Mouse (Mus musculus) thymus, postnatal 10 days (tissue): ENCODE results near the gene Tanc1.

Experiments
- DNase-seq, 2 experiments: peaks; one replicate each; pipeline ENCODE4 v3.0.0; 2021; ENCODE audit warnings: low spot score in 2 of 2

The Tanc1 gene

GRCm38 (mm10) chr2:59651801-59652200 lies 40.0 kb downstream of the Tanc1 start:
- no peak for DNase-seq

GRCm38 (mm10) chr2:59652702-59653101 lies 40.9 kb downstream of the Tanc1 start:
- DNase-seq: no peak

- DNase-seq: no peak
Measured at GRCm38 (mm10) chr2:59653306-59654165, 41.7 kb downstream of the Tanc1 start.

GRCm38 (mm10) chr2:59655471-59655870 lies 43.6 kb downstream of the Tanc1 start:
- DNase-seq: no peak

GRCm38 (mm10) chr2:59656680-59657079 lies 44.8 kb downstream of the Tanc1 start:
- no peak for DNase-seq

- no peak for DNase-seq
Measured at GRCm38 (mm10) chr2:59659686-59660085, 47.8 kb downstream of the Tanc1 start.

GRCm38 (mm10) chr2:59660891-59661805 lies 49.3 kb downstream of the Tanc1 start:
- DNase-seq: no peak

GRCm38 (mm10) chr2:59664803-59665567 lies 53.1 kb downstream of the Tanc1 start:
- no peak for DNase-seq

- DNase-seq: no peak
Measured at GRCm38 (mm10) chr2:59666533-59666932, 54.7 kb downstream of the Tanc1 start.

- no peak for DNase-seq
Measured at GRCm38 (mm10) chr2:59670087-59671060, 58.5 kb downstream of the Tanc1 start.

GRCm38 (mm10) chr2:59671671-59672070 lies 59.8 kb downstream of the Tanc1 start:
- no peak for DNase-seq

GRCm38 (mm10) chr2:59672086-59672485 lies 60.2 kb downstream of the Tanc1 start:
- no peak for DNase-seq

- no peak for DNase-seq
Measured at GRCm38 (mm10) chr2:59672686-59673085, 60.8 kb downstream of the Tanc1 start.

- no peak for DNase-seq
Measured at GRCm38 (mm10) chr2:59673351-59673750, 61.5 kb downstream of the Tanc1 start.

GRCm38 (mm10) chr2:59673877-59674276 lies 62.0 kb downstream of the Tanc1 start:
- DNase-seq: no peak

GRCm38 (mm10) chr2:59675270-59675995 lies 63.6 kb downstream of the Tanc1 start:
- DNase-seq: no peak

GRCm38 (mm10) chr2:59676041-59676440 lies 64.2 kb downstream of the Tanc1 start:
- no peak for DNase-seq

GRCm38 (mm10) chr2:59676442-59676841 lies 64.6 kb downstream of the Tanc1 start:
- DNase-seq: no peak

GRCm38 (mm10) chr2:59679424-59680020 lies 67.7 kb downstream of the Tanc1 start:
- DNase-seq: no peak

GRCm38 (mm10) chr2:59680736-59681135 lies 68.9 kb downstream of the Tanc1 start:
- DNase-seq: no peak
